Mouse (Mus musculus) embryonic fibroblast, embryonic 13.5 days (primary cell): ENCODE results near the gene Kl.

Experiments
- CTCF ChIP-seq: IDR thresholded peaks from 2 replicates; pipeline ENCODE4 v1.5.1; 2011; ENCODE audit warnings: mild to moderate bottlenecking, control low read depth, low read length, moderate library complexity, borderline replicate concordance; ENCODE audit not compliant: insufficient read depth
- POLR2A ChIP-seq: IDR thresholded peaks from 2 replicates; pipeline ENCODE4 v1.6.1; 2011; ENCODE audit warnings: low read depth, mild to moderate bottlenecking, control low read depth, low read length, moderate library complexity

DNA sequence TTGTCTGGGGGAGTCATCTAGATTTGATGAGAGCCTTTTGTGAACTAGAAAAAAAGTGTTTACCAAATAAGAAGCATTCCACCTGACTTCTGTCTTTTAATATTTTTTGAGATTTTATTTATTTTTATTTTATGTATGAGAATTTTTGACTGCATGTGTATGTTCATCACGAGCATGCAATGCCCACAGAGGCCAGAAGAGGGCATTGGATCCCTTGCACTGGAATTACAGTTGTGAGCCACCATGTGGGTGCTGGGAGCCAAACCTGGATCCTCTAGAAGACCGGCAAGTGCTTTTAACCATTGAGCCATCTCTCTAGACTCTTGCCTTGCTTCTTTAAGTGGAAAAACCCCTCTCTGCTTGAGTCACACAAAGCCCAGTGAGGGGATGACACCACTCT is 29.7 kb downstream of the Kl start:
- TF ChIP-seq CTCF (no peak), POLR2A (no peak)
